Mouse (Mus musculus) liver, embryonic 11.5 days (tissue): Measurements from ENCODE around the gene Fabp3. TPM values are rescaled to one million over a fixed set of nuclear protein-coding genes. Genes with fewer than 3 reads are reported as not detected.

Source experiments
- ATAC-seq: fragments of 200-750 bp; cut with Nextera tagmentation; replicated peaks from 2 replicates; pipeline ENCODE4 v1.8.0; 2017; ENCODE audit warnings: moderate number of reproducible peaks, mild to moderate bottlenecking, moderate TSS enrichment, moderate library complexity; ENCODE audit not compliant: low FRiP score
- DNase-seq: peaks from one replicate; pipeline ENCODE4 v3.0.0-alpha.2; 2017; ENCODE audit warnings: low spot score
- H3K27ac ChIP-seq: fragments of 300-500 bp; sonication (generic); 2 replicates; pipeline ENCODE4 v1.5.1; 2014; ENCODE audit warnings: mild to moderate bottlenecking, low read depth, low read length, control low read depth
- H3K27me3 ChIP-seq: fragments of 300-500 bp; sonication (generic); replicated peaks from 2 replicates; pipeline ENCODE4 v1.6.1; 2014; ENCODE audit warnings: low read length, mixed read lengths; ENCODE audit not compliant: control insufficient read depth, insufficient read depth
- H3K36me3 ChIP-seq: fragments of 300-500 bp; sonication (generic); 2 replicates; pipeline ENCODE4 v1.6.1; 2014; ENCODE audit warnings: mild to moderate bottlenecking, low read length, moderate library complexity, mixed read lengths; ENCODE audit not compliant: control insufficient read depth, insufficient read depth
- H3K4me1 ChIP-seq: fragments of 300-500 bp; sonication (generic); replicated peaks from 2 replicates; pipeline ENCODE4 v1.6.1; 2014; ENCODE audit warnings: low read length, mixed read lengths; ENCODE audit not compliant: control insufficient read depth, insufficient read depth
- H3K4me2 ChIP-seq: fragments of 300-500 bp; sonication (generic); 2 replicates; pipeline ENCODE4 v1.6.1; 2014; ENCODE audit warnings: mild to moderate bottlenecking, control low read depth, moderate library complexity
- H3K4me3 ChIP-seq: fragments of 300-500 bp; sonication (generic); 2 replicates; pipeline ENCODE4 v1.5.1; 2014; ENCODE audit warnings: low read depth, low read length, control low read depth
- H3K9ac ChIP-seq: fragments of 300-500 bp; sonication (generic); 2 replicates; pipeline ENCODE4 v1.6.1; 2014; ENCODE audit warnings: low read depth, low read length, control low read depth
- H3K9me3 ChIP-seq: fragments of 300-500 bp; sonication (generic); 2 replicates; pipeline ENCODE4 v1.6.1; 2016; ENCODE audit warnings: low read length, inconsistent platforms, mixed read lengths; ENCODE audit not compliant: control insufficient read depth
- WGBS: fragments of 180-500 bp; shearing (Covaris S2); extraction: QIAGEN DNeasy Blood & Tissue Kit; methylation state at CpG from one replicate; pipeline ENCODE4 v1.1.7; 2014; 5-methylcytosine and 5-hydroxymethylcytosine counted together
- polyA plus RNA-seq: library from polyadenylated mRNA; unstranded; fragments of >200 nt; fragmentation: Nextera tagmentation; extraction: Ambion mirVana; gene quantifications from 2 replicates; pipeline ENCODE4 v1.2.1, GENCODE M21; 2014

The Fabp3 gene
- polyA plus RNA-seq, 1 experiment from 2014 or later = 6.4 TPM

GRCm38 (mm10) chr4:130298877-130299628, 9.3 kb upstream of the Fabp3 start:
- Histone ChIP-seq H3K27ac (peak overlapping the region; percentile 48), H3K9me3 (no peaks in the 10 kb centered on the region), H3K4me3 (no peak overlapping the region), H3K27me3 (no peaks in the 10 kb centered on the region), H3K4me1 (peaks cover 34% of the 10 kb centered on the region), H3K9ac (no peak overlapping the region), H3K36me3 (no peaks in the 10 kb centered on the region), H3K4me2 (no peak overlapping the region)
- DNase-seq = no peak
- ATAC-seq = no peak
- 72% methylated on average over 11 of the region's 11 CpGs for WGBS

- DNase-seq (no peak), ATAC-seq (no peak)
- Histone ChIP-seq H3K27ac (no peak overlapping the region), H3K9ac (no peak overlapping the region; the same call in 1 of the 2 replicates), H3K4me1 (peaks cover 31% of the 10 kb centered on the region), H3K4me3 (no peak overlapping the region), H3K27me3 (no peaks in the 10 kb centered on the region; the same call in 1 of the 2 replicates), H3K4me2 (no peak overlapping the region), H3K9me3 (no peaks in the 10 kb centered on the region), H3K36me3 (no peaks in the 10 kb centered on the region)
- WGBS = 70% methylated on average over 8 of the region's 8 CpGs
Measured at GRCm38 (mm10) chr4:130299629-130300018, 8.8 kb upstream of the Fabp3 start.

GRCm38 (mm10) chr4:130302285-130302870, 6.0 kb upstream of the Fabp3 start:
- Histone ChIP-seq H3K9me3 (no peaks in the 10 kb centered on the region), H3K27ac (no peak overlapping the region), H3K36me3 (no peaks in the 10 kb centered on the region), H3K27me3 (peaks cover 13% of the 10 kb centered on the region), H3K4me3 (no peak overlapping the region), H3K4me1 (peaks cover 13% of the 10 kb centered on the region), H3K9ac (no peak overlapping the region), H3K4me2 (peak overlapping the region; percentile 34)
- 46% methylated on average over 12 of the region's 12 CpGs for WGBS
- ATAC-seq = peak; percentile 77
- no peak for DNase-seq

GRCm38 (mm10) chr4:130304746-130305145, 3.6 kb upstream of the Fabp3 start:
- peaks cover 36% of the 10 kb centered on the region for H3K27me3 ChIP-seq

GRCm38 (mm10) chr4:130306796-130307630, 1.4 kb upstream of the Fabp3 start:
- Histone ChIP-seq H3K27ac (no peak overlapping the region), H3K4me2 (peak overlapping the region; percentile 96), H3K36me3 (no peaks in the 10 kb centered on the region), H3K4me1 (peaks cover 22% of the 10 kb centered on the region), H3K4me3 (peak overlapping the region; percentile 56; the same call in 1 of the 2 replicates), H3K9ac (no peak overlapping the region), H3K27me3 (peaks cover 44% of the 10 kb centered on the region), H3K9me3 (no peaks in the 10 kb centered on the region)
- WGBS = 75% methylated on average over 10 of the region's 10 CpGs
- no peak for ATAC-seq
- DNase-seq = no peak

More at GRCm38 (mm10) chr4:130304746-130305145, 3.6 kb upstream of the Fabp3 start:
- Histone ChIP-seq H3K4me2 (no peak overlapping the region), H3K27ac (no peak overlapping the region), H3K4me3 (no peak overlapping the region), H3K4me1 (peaks cover 23% of the 10 kb centered on the region), H3K36me3 (no peaks in the 10 kb centered on the region), H3K9ac (no peak overlapping the region), H3K9me3 (no peaks in the 10 kb centered on the region)
- WGBS = 34% methylated on average over 3 of the region's 3 CpGs
- DNase-seq = no peak
- ATAC-seq = no peak

GRCm38 (mm10) chr4:130307851-130308230, 554 bp upstream of the Fabp3 start:
- peak overlapping the region; percentile 96 for H3K4me2 ChIP-seq
- no peaks in the 10 kb centered on the region for H3K9me3 ChIP-seq
- H3K27ac ChIP-seq = no peak overlapping the region
- peak overlapping the region; percentile 56 for H3K4me3 ChIP-seq
- H3K4me1 ChIP-seq = peaks cover 13% of the 10 kb centered on the region
- DNase-seq = peak; percentile 74
- ATAC-seq = peak; percentile 62; the same call in 1 of the 2 replicates
- 1% methylated on average over 23 of the region's 23 CpGs for WGBS
- no peaks in the 10 kb centered on the region for H3K36me3 ChIP-seq
- H3K9ac ChIP-seq = peak overlapping the region; percentile 53
- H3K27me3 ChIP-seq = peaks cover 44% of the 10 kb centered on the region

- WGBS = 38% methylated on average over 8 of the region's 8 CpGs
- Histone ChIP-seq H3K27ac (no peak overlapping the region), H3K4me1 (peaks cover 13% of the 10 kb centered on the region), H3K27me3 (peaks cover 44% of the 10 kb centered on the region), H3K36me3 (no peaks in the 10 kb centered on the region), H3K9me3 (no peaks in the 10 kb centered on the region), H3K9ac (no peak overlapping the region), H3K4me3 (peak overlapping the region; percentile 56), H3K4me2 (peak overlapping the region; percentile 96)
- DNase-seq (no peak), ATAC-seq (no peak)
Measured at GRCm38 (mm10) chr4:130309254-130309653, 859 bp downstream of the Fabp3 start.

GRCm38 (mm10) chr4:130312526-130312925, 4.1 kb downstream of the Fabp3 start:
- H3K9ac ChIP-seq = no peak overlapping the region
- WGBS = 79% methylated on average over 3 of the region's 3 CpGs
- H3K36me3 ChIP-seq = peaks cover 9% of the 10 kb centered on the region; the same call in 1 of the 2 replicates
- peaks cover 12% of the 10 kb centered on the region for H3K4me1 ChIP-seq
- no peak for ATAC-seq
- no peaks in the 10 kb centered on the region for H3K9me3 ChIP-seq
- no peak overlapping the region for H3K4me3 ChIP-seq
- DNase-seq = no peak
- H3K27me3 ChIP-seq = peaks cover 29% of the 10 kb centered on the region
- H3K27ac ChIP-seq = no peak overlapping the region
- H3K4me2 ChIP-seq = no peak overlapping the region
